Mouse (Mus musculus) cerebellum, adult (tissue): Measurements from ENCODE around the gene Arhgdib.
"Not testable (repeated sequence)": the region's sequence is repeated elsewhere in the genome, so short reads cannot be mapped to it uniquely, and the experiment has no call there.

Experiments used
- ATAC-seq: cut with Nextera tagmentation; 2 replicates; pipeline ENCODE4 v1.9.2; 2017; ENCODE audit warnings: mild to moderate bottlenecking, moderate library complexity, mixed read lengths; ENCODE audit not compliant: insufficient number of reproducible peaks, low FRiP score, low TSS enrichment

The Arhgdib gene

DNA sequence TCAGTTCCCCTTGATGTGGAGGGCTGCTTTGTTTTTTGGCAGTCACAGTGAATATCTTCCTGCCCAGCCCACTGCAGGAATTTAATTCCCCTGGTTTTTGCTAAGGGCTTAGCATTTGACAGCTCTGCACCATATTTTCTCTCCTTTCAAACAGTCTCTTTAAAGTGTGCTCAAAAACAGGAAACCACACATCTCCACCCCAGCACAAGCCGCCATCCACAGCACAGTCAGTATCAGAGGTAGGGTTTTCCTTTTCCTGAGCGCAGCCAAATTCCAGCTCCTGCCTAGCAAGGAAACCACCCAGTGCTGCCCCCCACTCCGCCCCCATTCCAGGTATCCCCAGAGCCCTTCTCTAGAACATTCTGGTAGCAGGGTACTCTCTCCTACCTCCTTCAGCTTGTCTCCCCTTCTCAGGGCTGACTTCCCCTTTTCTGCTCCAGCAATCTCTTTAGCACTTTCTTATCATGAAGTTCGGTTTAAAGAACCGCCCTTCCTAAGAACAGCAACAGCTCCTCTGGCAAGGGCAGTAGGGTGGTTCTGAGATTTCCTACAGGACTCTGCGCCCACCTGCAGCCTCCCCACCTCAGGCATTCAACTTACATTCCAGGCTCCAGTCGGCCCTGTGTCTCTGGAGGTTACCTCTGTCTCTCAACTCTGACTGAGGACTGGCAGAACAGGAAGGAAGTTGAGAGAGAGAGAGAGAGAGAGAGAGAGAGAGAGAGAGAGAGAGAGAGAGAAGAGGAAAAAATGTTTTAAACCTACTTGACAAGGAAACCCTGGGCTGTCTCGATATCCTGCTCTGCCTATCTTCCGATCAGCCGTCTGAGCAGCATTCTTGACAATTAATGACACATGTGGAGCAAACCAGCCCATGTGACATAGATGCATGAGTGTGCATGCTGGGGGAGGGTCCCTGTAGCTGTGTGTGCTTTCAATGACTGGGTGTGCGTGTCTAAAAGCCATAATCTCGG lies at the start of gene Arhgdib:
Gene Arhgdib, minus strand, starts transcription at position 849 of the 971 bp plus-strand sequence.
- ATAC-seq: no peak

GRCm38 (mm10) chr6:136990557-136990956 lies 48.9 kb upstream of the Arhgdib start:
- ATAC-seq: no peak

DNA sequence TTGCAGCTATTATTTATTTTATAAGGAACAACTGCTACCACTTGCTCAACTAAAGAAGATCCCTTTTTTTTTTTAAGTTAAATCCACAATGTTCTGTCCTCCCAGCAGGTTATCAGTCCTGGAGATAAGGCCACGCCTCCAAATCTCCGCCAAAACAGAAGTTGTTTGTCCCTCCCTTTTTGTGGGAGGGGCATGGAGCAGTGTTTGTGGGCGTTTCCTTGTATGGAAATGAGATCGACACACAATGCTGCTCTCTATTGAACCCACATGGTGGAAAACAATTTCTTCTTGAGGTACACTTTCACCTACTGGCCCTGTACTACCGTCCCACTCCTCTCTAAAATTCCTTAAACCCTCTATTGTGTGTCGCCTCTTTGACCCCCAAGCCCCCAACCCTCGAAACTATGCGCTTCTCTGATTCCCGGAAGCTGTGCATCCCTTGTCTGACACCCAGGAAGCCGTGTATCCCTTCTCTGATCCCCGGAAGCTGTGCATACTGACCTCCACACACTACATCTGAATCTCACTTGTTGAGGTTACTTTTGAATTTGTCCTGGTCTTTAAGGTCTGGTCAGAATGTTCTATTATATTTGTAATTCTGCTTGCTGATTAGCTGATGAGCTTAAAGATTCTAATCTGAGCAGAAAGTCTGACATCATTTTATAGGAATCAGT lies 48.3 kb upstream of the Arhgdib start:
- no peak for ATAC-seq

GRCm38 (mm10) chr6:136988536-136989060 lies 46.9 kb upstream of the Arhgdib start:
- ATAC-seq: no peak

GRCm38 (mm10) chr6:136986718-136987117 lies 45.0 kb upstream of the Arhgdib start:
- ATAC-seq: no peak

DNA sequence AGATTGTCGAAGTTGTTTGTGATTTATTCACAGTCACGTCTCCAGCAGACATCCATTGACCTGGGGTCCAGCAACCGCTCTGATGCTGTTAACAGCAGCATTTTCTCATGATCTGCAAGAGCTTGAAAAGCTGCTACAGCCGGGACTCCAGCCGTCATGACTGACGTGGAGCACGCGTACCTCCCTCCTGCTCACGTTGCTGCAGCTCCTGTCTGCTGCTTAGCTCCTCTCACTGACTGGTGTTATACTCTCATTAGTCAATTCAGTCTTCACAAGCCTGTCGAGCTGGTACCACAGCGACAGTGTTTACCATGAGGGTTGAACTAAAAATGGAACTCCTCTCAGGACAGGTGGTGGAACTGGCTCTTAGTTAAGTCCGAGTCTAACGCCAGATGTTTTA lies 44.3 kb upstream of the Arhgdib start:
- no peak for ATAC-seq

DNA sequence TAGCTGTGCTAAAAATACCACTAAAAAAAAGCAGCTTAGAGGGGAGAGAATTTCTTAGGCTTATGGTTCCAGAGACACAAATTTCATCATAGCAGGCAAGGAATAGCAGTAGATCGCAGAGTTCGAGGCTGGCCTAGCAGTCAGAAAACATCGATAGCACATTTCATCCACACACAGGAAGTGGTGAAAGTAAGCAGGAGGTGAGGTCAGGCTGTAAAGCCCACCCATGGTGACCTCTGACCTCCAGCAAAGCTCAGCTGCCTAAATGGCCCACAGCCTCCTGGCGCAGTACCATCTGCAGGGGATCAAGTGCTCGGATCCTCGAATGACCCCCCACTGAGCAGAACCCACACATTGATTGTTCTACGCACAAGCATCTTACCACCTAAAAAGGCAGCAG lies 41.5 kb upstream of the Arhgdib start:
- ATAC-seq: no peak

DNA sequence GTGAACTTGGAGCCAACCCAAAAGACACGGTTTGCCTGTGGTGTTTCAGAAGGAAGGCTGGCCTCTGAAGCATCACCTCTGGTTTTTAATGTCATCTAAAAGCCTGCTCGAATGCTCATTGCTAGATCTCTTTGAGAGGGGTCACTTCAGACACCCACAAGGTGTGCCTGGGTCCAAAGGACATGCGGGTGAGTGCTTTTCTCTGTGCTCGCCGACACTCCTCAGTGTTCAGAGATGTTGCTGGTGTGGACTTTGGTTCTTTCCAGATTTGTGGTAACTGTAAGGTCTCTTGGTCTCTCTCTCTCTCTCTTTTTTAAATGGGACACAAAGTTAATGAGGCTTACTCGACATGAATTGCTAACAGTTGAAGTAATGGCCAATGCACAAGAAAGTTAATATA lies 40.9 kb upstream of the Arhgdib start:
- ATAC-seq: no peak

GRCm38 (mm10) chr6:136980331-136980746 lies 38.6 kb upstream of the Arhgdib start:
- ATAC-seq: no peak

DNA sequence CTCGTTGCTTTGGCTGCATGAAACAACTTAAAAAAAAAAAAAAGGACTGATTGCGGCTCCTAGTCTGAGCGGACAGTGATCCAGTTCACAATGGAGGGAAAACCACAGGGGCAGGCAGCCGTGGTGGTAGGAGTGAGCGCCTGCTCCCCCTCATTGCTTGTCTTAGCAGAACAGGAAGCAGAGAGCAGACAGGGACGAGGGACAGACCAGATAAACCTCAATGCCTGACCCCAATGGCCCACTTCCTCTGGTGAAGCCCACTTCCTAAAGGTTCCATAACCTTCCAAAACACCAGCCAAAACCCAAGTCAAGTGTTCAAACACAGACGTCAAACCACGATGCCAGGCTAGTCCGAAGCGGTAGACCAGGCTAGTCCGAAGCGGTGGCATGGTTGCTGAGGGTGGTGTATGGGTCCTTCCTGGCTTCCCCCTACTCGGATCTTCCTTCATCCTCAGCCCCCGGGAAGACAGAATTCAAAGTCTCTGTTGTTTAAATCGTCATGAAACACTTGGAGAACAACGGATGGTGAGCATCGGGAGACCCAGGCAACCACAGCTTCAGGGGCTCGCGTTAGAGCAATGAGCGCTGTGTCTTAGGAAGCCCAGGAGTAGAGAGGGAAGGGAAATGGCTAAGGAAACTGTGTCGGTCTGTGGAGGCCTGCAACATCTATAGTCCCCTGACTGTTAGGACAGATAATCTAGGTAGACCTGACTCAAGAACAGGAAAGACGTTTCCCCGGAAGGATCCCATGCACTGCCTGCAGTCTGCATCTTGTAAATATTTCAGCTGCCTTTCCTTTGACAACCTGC lies 37.8 kb upstream of the Arhgdib start:
- 0 out of 2 replicates have a peak, but pooled peaks have one; percentile 15 for ATAC-seq

DNA sequence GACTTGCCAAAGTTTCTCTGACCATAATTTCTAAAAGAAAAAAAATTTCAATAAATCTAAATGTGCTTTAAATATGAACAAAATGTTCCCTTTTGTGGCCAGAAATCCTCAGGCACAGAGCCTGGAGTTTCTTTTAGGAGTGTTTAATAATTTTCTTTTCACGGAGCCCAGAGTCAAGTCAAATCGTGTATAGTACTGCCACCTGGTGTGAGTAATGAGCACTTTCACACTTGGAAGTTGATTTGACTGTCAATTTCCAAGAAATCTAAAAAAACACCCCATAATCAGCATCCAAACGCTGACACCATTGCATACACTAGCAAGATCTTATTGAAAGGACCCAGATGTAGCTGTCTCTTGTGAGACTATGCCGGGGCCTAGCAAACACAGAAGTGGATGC lies 27.2 kb upstream of the Arhgdib start:
- not testable (repeated sequence) for ATAC-seq

- ATAC-seq: no peak
Measured at GRCm38 (mm10) chr6:136967466-136967865, 25.8 kb upstream of the Arhgdib start.

DNA sequence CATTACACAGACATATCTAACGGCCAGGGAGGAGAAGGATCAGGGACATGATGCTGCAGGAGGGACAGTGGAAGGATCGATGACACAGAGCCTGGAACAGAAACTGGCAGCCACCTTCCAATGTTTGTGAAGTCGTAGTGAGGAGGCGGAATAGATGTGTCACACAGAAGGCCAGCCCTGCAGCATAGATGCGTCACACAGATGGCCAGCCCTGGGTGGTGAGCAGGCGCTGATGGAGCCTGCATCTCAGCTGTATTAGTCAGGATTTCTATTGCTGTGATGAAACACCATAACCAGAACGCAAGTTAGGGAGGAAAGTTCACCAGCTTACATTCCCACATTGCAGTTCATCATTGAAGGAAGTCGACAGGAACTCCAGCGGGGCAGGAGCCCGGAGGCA lies 24.2 kb upstream of the Arhgdib start:
- ATAC-seq: no peak

DNA sequence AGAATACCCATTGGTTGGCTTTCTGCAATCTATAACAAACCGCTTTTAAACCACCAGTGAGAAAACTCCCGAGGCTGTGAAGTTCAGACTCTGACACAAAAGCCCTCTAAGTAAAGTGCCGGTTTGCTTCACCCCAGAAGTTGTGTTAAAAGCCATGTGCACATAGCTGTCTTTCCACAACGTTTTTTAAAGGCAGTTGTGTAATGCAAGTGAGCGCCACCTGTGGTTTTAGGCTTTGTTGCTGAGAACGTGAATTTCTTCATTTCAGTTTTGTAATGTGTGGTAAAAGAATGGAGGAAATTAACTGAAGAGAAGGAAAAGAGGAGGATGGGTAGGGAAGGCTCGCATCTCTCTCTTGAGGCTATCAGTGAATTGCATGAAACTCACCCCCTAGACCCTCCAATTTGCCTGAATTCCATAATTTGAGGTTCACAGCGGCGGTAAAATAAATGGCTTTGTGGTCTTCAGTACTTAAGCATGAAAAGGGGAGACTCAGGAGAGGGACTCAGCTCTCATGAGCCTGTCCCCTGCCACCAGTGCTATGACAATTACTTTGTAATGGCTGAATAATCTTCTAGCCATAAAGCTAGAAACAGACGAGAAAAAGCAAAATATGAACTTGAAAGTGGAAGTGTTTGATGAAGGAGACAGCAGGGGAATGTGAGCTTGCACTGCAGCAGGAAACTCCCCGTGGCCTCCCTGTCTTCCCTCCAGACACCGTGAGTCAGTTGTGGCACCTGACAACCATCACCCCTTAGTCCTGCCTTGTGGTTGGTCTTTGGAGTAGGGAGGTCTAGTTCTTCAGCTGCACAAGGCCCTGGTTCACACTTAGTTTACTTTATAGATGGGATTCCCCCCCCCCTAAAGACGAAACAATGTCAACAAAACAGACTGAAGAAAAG lies 23.2 kb upstream of the Arhgdib start:
- no peak for ATAC-seq

GRCm38 (mm10) chr6:136962957-136963356 lies 21.3 kb upstream of the Arhgdib start:
- no peak for ATAC-seq

- no peak for ATAC-seq
Measured at GRCm38 (mm10) chr6:136959131-136959530, 17.4 kb upstream of the Arhgdib start.

DNA sequence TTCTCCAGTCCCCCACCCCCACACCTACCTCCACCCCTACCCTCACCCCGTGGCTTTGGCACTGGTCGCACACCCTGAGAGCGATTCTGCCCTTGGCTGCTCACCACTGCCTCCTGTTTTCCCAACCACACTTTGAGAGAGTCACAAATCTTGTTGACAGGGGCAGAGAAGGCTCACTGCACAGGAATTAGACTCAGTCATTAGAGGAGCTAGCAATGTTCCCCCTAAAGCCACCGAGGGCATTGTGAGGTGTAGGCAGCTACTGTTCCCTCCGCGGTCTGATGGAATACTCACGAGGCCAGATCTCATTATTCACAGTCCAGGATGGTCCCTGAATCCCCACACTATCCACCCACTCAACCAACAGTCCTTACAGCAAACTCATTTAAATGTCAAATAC lies 15.4 kb upstream of the Arhgdib start:
- ATAC-seq: no peak

DNA sequence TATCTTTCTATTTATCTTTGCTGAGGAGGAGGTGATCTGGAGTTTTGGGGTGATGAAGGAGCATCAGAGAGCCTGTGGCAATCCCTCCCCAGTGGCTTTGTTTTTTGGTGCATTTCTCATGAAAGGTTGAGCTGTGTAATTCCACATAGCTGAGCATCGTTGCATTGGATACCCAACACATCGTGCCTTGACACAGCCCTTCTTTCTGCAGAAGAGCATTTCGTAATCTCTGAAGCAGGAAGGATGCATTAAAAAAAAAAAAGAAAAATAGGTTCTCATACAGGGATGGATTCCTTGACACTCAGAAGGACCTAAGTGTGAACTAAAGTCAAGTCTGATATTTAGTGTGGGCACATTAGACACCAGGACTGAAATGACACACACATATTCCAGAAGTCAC lies 13.5 kb upstream of the Arhgdib start:
- no peak for ATAC-seq

- no peak for ATAC-seq
Measured at GRCm38 (mm10) chr6:136954715-136955114, 13.0 kb upstream of the Arhgdib start.
